Mouse (Mus musculus): ENCODE data around the gene Cgn. TPM values are rescaled to one million over a fixed set of nuclear protein-coding genes. Genes with fewer than 3 reads are reported as not detected.

Cgn gene
- polyA plus RNA-seq, 2 experiments, result 4.6 to 5.7 TPM

DNA sequence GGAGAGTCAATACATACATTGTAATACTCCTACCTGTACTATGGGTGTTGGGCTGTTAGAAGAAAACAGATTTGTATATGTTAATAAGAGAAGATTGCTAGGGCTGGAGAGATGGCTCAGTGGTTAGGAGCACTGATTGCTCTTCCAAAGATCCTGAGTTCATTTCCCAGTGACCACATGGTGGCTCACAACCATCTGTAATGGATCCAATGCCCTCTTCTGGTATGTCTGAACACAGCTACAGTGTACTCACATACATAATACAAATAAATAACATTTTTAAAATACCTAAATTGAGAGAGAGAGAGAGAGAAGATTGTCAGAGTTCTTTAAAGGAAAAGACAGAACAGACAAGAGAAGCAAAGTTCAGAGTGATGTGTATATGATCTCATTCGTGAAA lies 22.0 kb upstream of the Cgn start:
- no peak overlapping the region for H3K4me2 ChIP-seq (ENCODE audit: low read depth)
- TF ChIP-seq EP300 (IDR thresholded peaks at IDR 0.05; ENCODE audit: low read depth) (no peak), CTCF (IDR thresholded peaks at IDR 0.05; ENCODE audit: low read depth) (no peak)
- H3K9me3 ChIP-seq (ENCODE audit: control insufficient read depth, low read length), result no peaks in the 10 kb centered on the region
- no peak overlapping the region for H3K4me3 ChIP-seq (ENCODE audit: insufficient read depth in 1 of 2, low read depth in 2 of 2, low read length in 2 of 2)
- H3K4me1 ChIP-seq (replicated peaks; ENCODE audit: control insufficient read depth in 2 of 2, insufficient read depth in 2 of 2, low read length in 1 of 2), result no peaks in the 10 kb centered on the region
- ATAC-seq (ENCODE audit: insufficient read depth) (no peak), DNase-seq (ENCODE audit: low read depth in 3 of 3, low spot score in 3 of 3) (no peak)
- no peaks in the 10 kb centered on the region for H3K36me3 ChIP-seq (replicated peaks; ENCODE audit: control insufficient read depth, insufficient read depth, low read depth)
- peaks cover 3% of the 10 kb centered on the region; the same call in 1 of the 2 replicates for H3K27me3 ChIP-seq (ENCODE audit: control insufficient read depth, insufficient read depth, low read length)
- no peak overlapping the region for H3K9ac ChIP-seq (replicated peaks)
- 63% methylated on average over 1 of the region's 1 CpGs for WGBS (ENCODE audit: insufficient replicate concordance)
- no peak overlapping the region for H3K27ac ChIP-seq

DNA sequence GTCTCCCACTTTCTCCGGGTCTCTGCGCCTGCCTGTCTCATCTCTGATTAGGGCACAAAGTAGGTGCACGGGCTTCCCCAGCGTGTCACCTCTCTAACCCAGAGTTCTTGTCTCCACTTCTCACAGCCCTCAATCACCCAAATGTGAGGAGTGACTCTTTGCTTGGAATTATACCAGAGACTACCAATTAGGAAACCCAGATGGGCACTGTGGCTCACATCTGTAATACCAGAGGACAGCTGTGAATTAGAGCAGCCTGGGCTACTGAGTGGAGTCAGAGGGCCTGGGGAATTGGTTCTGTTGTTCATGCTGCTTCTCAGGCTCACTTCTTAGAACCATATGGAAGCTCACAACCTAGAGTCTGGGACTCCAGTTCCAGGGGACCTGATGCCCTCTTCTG lies 18.7 kb upstream of the Cgn start:
- WGBS (ENCODE audit: insufficient replicate concordance), result 81% methylated on average over 4 of the region's 4 CpGs
- DNase-seq (ENCODE audit: low read depth in 3 of 3, low spot score in 3 of 3) (no peak), ATAC-seq (ENCODE audit: insufficient read depth) (no peak)
- Histone ChIP-seq H3K9ac (replicated peaks) (no peak overlapping the region), H3K36me3 (replicated peaks; ENCODE audit: control insufficient read depth, insufficient read depth, low read depth) (no peaks in the 10 kb centered on the region), H3K9me3 (ENCODE audit: control insufficient read depth, low read length) (no peaks in the 10 kb centered on the region), H3K27ac (no peak overlapping the region), H3K4me3 (ENCODE audit: insufficient read depth in 1 of 2, low read depth in 2 of 2, low read length in 2 of 2) (no peak overlapping the region), H3K4me1 (replicated peaks; ENCODE audit: control insufficient read depth in 2 of 2, insufficient read depth in 2 of 2, low read length in 1 of 2) (no peaks in the 10 kb centered on the region; a peak in 1 of 4 replicates), H3K4me2 (ENCODE audit: low read depth) (no peak overlapping the region), H3K27me3 (ENCODE audit: control insufficient read depth, insufficient read depth, low read length) (peaks cover 3% of the 10 kb centered on the region; the same call in 1 of the 2 replicates)
- no peak for TF ChIP-seq EP300 (IDR thresholded peaks at IDR 0.05; ENCODE audit: low read depth)
- no peak for TF ChIP-seq CTCF (IDR thresholded peaks at IDR 0.05; ENCODE audit: low read depth)

DNA sequence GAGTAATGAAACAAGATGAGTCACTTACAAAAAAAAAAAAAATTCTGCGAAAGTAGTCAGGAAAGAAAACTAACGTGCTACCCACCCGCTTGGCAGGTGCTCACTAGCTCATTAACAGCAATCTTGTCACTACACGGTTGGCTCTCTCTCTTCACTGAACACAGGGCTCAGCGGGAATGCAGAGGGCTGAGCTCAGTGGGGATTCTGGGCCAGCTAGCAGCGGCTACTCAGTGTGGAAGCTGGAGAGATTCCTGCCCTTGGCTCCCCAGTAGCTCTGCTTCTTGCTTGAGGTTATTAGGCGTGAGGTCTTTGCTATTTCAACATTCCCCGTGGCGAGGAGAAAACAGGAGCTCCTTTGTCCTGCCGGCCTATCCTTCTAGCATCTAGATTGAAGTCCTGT lies 17.9 kb upstream of the Cgn start:
- 34% methylated on average over 10 of the region's 10 CpGs for WGBS (ENCODE audit: insufficient replicate concordance)
- no peak for ATAC-seq (ENCODE audit: insufficient read depth)
- no peaks in the 10 kb centered on the region for H3K9me3 ChIP-seq (ENCODE audit: control insufficient read depth, low read length)
- peaks cover 0 to under 1% of the 10 kb centered on the region in 2 experiments; a peak in 1 of 4 replicates for H3K4me1 ChIP-seq (replicated peaks; ENCODE audit: control insufficient read depth in 2 of 2, insufficient read depth in 2 of 2, low read length in 1 of 2)
- H3K36me3 ChIP-seq (replicated peaks; ENCODE audit: control insufficient read depth, insufficient read depth, low read depth), result no peaks in the 10 kb centered on the region
- TF ChIP-seq EP300 (IDR thresholded peaks at IDR 0.05; ENCODE audit: low read depth) (no peak), CTCF (IDR thresholded peaks at IDR 0.05; ENCODE audit: low read depth) (no peak)
- no peak for DNase-seq (ENCODE audit: low read depth in 3 of 3, low spot score in 3 of 3)
- no peak overlapping the region for H3K4me3 ChIP-seq (ENCODE audit: insufficient read depth in 1 of 2, low read depth in 2 of 2, low read length in 2 of 2)
- peaks cover 3% of the 10 kb centered on the region; the same call in 1 of the 2 replicates for H3K27me3 ChIP-seq (ENCODE audit: control insufficient read depth, insufficient read depth, low read length)
- H3K27ac ChIP-seq, result no peak overlapping the region
- no peak overlapping the region for H3K9ac ChIP-seq (replicated peaks)
- H3K4me2 ChIP-seq (ENCODE audit: low read depth), result no peak overlapping the region

DNA sequence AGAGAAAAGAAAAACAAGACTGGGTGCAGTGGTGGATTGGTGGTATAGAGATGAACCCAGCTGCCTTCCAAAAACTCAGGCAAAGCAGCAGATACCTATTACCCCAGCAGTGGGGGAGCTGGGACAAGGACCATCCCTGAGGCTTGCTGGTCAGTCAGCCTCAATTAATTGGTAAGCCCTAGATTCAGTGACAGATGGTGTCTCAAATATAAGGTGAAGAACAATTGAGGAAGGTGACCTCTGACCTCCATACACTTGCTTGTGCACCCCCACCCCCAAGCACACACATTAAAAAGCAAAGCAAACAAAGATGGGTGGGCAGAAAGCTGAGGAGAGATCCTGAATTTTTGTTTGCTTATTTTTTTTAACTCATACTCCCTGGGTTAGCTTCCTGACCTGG lies 9.9 kb upstream of the Cgn start:
- Histone ChIP-seq H3K9ac (replicated peaks) (no peak overlapping the region), H3K36me3 (replicated peaks; ENCODE audit: control insufficient read depth, insufficient read depth, low read depth) (no peaks in the 10 kb centered on the region), H3K4me3 (ENCODE audit: insufficient read depth in 1 of 2, low read depth in 2 of 2, low read length in 2 of 2) (no peak overlapping the region), H3K4me2 (ENCODE audit: low read depth) (no peak overlapping the region), H3K27me3 (ENCODE audit: control insufficient read depth, insufficient read depth, low read length) (no peaks in the 10 kb centered on the region), H3K4me1 (replicated peaks; ENCODE audit: control insufficient read depth in 2 of 2, insufficient read depth in 2 of 2, low read length in 1 of 2) (peaks cover 7 to 23% of the 10 kb centered on the region in 2 experiments), H3K9me3 (ENCODE audit: control insufficient read depth, low read length) (no peaks in the 10 kb centered on the region), H3K27ac (no peak overlapping the region)
- TF ChIP-seq CTCF (IDR thresholded peaks at IDR 0.05; ENCODE audit: low read depth) (no peak), EP300 (IDR thresholded peaks at IDR 0.05; ENCODE audit: low read depth) (no peak)
- DNase-seq (ENCODE audit: low read depth in 3 of 3, low spot score in 3 of 3) (no peak), ATAC-seq (ENCODE audit: insufficient read depth) (no peak)

DNA sequence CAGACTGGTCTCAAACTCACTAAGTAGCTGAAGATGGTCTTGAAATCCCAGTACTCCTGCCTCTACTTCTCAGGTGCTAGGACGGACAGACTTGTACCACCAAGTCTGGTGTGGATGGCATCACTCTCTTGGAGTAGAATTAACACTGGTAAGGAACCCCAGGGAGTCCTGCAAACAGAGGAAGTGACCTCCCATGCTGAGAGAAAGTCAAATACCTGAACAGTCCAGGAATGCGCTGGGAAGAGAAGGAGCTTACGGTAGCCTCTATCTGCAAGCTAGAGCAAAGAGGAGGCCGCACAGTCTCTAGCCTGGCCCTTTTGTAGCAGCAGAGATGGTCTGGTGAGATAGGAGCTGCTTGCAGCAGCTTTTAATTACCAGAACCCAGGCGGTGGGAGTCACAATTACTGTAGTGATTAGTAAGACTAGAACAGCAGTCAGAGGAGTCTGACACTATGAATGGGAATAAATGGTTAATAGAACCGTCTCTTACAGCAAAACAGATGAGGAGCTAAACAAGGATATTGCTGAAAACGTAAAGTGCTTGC lies 9.4 kb upstream of the Cgn start:
- TF ChIP-seq EP300 (IDR thresholded peaks at IDR 0.05; ENCODE audit: low read depth), result no peak
- TF ChIP-seq CTCF (IDR thresholded peaks at IDR 0.05; ENCODE audit: low read depth), result no peak
- no peak for ATAC-seq (ENCODE audit: insufficient read depth)
- no peak for DNase-seq (ENCODE audit: low read depth in 3 of 3, low spot score in 3 of 3)
- WGBS (ENCODE audit: insufficient replicate concordance), result 56% methylated on average over 7 of the region's 7 CpGs
- Histone ChIP-seq H3K4me2 (ENCODE audit: low read depth) (no peak overlapping the region), H3K4me3 (ENCODE audit: insufficient read depth in 1 of 2, low read depth in 2 of 2, low read length in 2 of 2) (no peak overlapping the region), H3K4me1 (replicated peaks; ENCODE audit: control insufficient read depth in 2 of 2, insufficient read depth in 2 of 2, low read length in 1 of 2) (peaks cover 7 to 23% of the 10 kb centered on the region in 2 experiments), H3K36me3 (replicated peaks; ENCODE audit: control insufficient read depth, insufficient read depth, low read depth) (no peaks in the 10 kb centered on the region), H3K27ac (no peak overlapping the region), H3K27me3 (ENCODE audit: control insufficient read depth, insufficient read depth, low read length) (no peaks in the 10 kb centered on the region), H3K9me3 (ENCODE audit: control insufficient read depth, low read length) (no peaks in the 10 kb centered on the region), H3K9ac (replicated peaks) (no peak overlapping the region)
